Mouse (Mus musculus) small intestine, adult 2 months (tissue): Measurements from ENCODE around the gene Slc25a36.

Experiments used
- CTCF ChIP-seq: fragments of 200-500 bp; IDR thresholded peaks from 2 replicates; pipeline ENCODE4 v1.5.1; 2012; ENCODE audit warnings: low read depth, mild to moderate bottlenecking, control low read depth, inconsistent platforms, low read length, moderate library complexity, mixed read lengths; ENCODE audit not compliant: insufficient replicate concordance, insufficient read length; ENCODE audit errors: extremely low read depth
- POLR2A ChIP-seq: fragments of 200-500 bp; IDR thresholded peaks from 2 replicates; pipeline ENCODE4 v1.6.1; 2012; ENCODE audit warnings: low read depth, mild to moderate bottlenecking, control low read depth, inconsistent platforms, low read length, moderate library complexity

DNA sequence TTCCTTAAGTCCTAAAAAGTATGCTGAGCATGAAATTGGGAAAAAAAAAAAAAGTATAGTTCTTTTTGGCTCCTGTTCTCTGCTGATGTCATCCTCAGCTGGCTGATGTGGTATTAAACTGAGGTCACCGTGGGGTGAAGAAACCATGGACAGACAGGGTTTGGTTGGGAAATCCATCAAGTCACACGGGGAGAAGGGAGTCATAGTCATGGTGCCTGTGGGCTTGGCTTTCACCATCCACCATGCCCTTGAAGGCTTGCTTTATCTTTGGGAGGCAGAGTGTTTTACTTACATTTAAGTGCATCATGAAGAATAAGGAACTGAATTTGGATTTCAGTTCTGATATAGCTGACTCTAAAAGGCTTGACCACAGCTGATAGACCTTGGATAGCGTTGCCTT lies 72.9 kb downstream of the Slc25a36 start:
- TF ChIP-seq CTCF (no peak), POLR2A (no peak)
